Mouse (Mus musculus) subcutaneous adipose tissue, adult 2 months (tissue): ENCODE results near the gene Emc7. TPM values are rescaled to one million over a fixed set of nuclear protein-coding genes. Genes with fewer than 3 reads are reported as not detected.

ENCODE experiments used
- polyA plus RNA-seq: library from polyadenylated mRNA; depleted of rRNA; stranded (reverse); fragments of >200 nt; gene quantifications from 2 replicates; pipeline ENCODE4 v1.2.3, GENCODE M21; 2012; ENCODE audit warnings: low replicate concordance; rRNA removed

The Emc7 gene
- 9.9 and 13.6 TPM in 2 replicates for polyA plus RNA-seq

GRCm38 (mm10) chr2:112454862-112455564 is at the start of gene Emc7:
Gene Emc7, plus strand, starts transcription at chr2:112454997.

GRCm38 (mm10) chr2:112480669-112481068 is 25.9 kb downstream of the Emc7 start, which contains the start of gene Chrm5:
Gene Chrm5, minus strand, starts transcription at chr2:112480769.

GRCm38 (mm10) chr2:112492856-112493538 is 38.2 kb downstream of the Emc7 start, which contains the start of gene Aven:
Gene Aven, plus strand, starts transcription at chr2:112492964.

Other genes with a start within 250 kb of the Emc7 start
- 17.8 and 45.7 TPM in 2 replicates for gene Lpcat4, start 215.5 kb upstream of the Emc7 start, polyA plus RNA-seq
- not detected in 2 replicates for gene Nutm1, start 195.7 kb upstream of the Emc7 start, polyA plus RNA-seq
- gene Nop10, start 193.1 kb upstream of the Emc7 start, polyA plus RNA-seq: 121 and 144 TPM in 2 replicates
- 26.2 and 32.0 TPM in 2 replicates for gene Slc12a6, start 189.2 kb upstream of the Emc7 start, polyA plus RNA-seq
- not detected in 2 replicates for gene Gm21985, start 188.7 kb upstream of the Emc7 start, polyA plus RNA-seq
- 108 and 146 TPM in 2 replicates for gene Emc4, start 87.0 kb upstream of the Emc7 start, polyA plus RNA-seq
- 2.4 and 2.5 TPM in 2 replicates for gene Katnbl1, start 75.8 kb upstream of the Emc7 start, polyA plus RNA-seq
- gene Chrm5, start 25.8 kb downstream of the Emc7 start, polyA plus RNA-seq: not detected in 2 replicates
- gene Aven, start 38.0 kb downstream of the Emc7 start, polyA plus RNA-seq: 8.8 and 8.9 TPM in 2 replicates